9 mouse cellular contexts compared by ENCODE assay signal in the genomic region with DNA sequence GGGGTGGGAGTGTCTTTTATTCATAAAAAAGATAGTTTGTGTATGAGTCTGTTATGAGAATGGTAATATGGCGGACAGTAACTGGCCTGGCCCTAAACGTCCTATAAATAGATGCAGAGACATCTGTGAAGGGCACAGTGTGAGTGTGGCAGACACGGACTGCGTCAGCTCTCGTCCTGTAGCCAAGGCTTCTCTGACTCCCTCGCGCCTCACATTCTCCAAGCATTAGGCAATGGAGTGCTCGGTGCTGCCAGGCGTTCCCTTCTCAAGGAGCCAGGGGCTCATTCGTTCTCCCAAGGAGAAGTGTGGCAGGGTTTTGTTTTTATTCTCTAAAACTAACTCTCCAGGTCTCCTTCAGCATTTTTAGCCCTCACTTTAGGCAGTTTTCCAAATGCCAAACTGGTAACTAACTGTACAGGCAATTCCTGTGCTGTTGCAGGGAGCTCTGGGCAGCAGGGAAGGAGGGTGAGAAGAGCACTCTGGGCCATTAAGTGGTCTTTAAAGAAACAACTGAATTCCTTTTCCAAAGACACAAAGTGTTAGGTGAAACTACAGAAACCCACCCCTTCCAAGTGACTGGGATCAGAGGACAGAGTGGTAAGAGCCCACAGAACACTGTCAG. TPM values are rescaled to one million over a fixed set of nuclear protein-coding genes. Genes with fewer than 3 reads are reported as not detected.
DNase-seq lines count a peak whose midpoint lies in the region; ATAC-seq and TF ChIP-seq lines count a peak whose summit lies in the region.
"Had no signal": no experiment of that assay in that cellular context is flagged by ENCODE, and none has a peak within 500 bp of the region (broad histone marks: within the 10 kb centered on the region; RNA-seq: fewer than 3 reads in every experiment).

No protein-coding gene starts in this region.

- no peaks in the 10 kb centered on the region for H3K9me3 ChIP-seq in forebrain, embryonic 16.5 days (ENCODE audit: control insufficient read depth, low read length)
- no peaks in the 10 kb centered on the region for H3K9me3 ChIP-seq in intestine, embryonic 15.5 days
- H3K9me3 ChIP-seq: midbrain, embryonic 12.5 days had no signal

- H3K4me3 ChIP-seq in forebrain, embryonic 16.5 days (replicated peaks; ENCODE audit: low read length) = no peak overlapping the region
- H3K4me3 ChIP-seq in intestine, embryonic 15.5 days (replicated peaks) = no peak overlapping the region
- H3K4me3 ChIP-seq in thymus, adult 2 months (ENCODE audit: control insufficient read depth, insufficient read depth, low read length) = no peak overlapping the region
- H3K4me3 ChIP-seq: midbrain, embryonic 12.5 days had no signal

- peaks cover 6% of the 10 kb centered on the region for H3K4me1 ChIP-seq in forebrain, embryonic 16.5 days (replicated peaks; ENCODE audit: control insufficient read depth, insufficient read depth, low read length)
- 0 out of 2 replicates have a peak, but pooled peaks cover 6% of the 10 kb centered on the region for H3K4me1 ChIP-seq in intestine, embryonic 15.5 days (replicated peaks)
- H3K4me1 ChIP-seq in thymus, adult 2 months (replicated peaks; ENCODE audit: control insufficient read depth, insufficient read depth, low read length) = no peaks in the 10 kb centered on the region
- H3K4me1 ChIP-seq: midbrain, embryonic 12.5 days had no signal

- no peak overlapping the region for H3K27ac ChIP-seq in forebrain, embryonic 16.5 days (ENCODE audit: low read length)
- H3K27ac ChIP-seq in intestine, embryonic 15.5 days = peak overlapping the region; percentile 9; the same call in 1 of the 2 replicates
- no peak overlapping the region for H3K27ac ChIP-seq in thymus, adult 2 months (ENCODE audit: control insufficient read depth, insufficient read depth, low read length)
- H3K27ac ChIP-seq: midbrain, embryonic 12.5 days had no signal

- TF ChIP-seq CTCF in thymus, adult 2 months (IDR thresholded peaks at IDR 0.05; ENCODE audit: borderline replicate concordance, control insufficient read depth, extremely low read depth, insufficient read depth, low read length, poor library complexity) = no peak

- no peak overlapping the region for H3K9ac ChIP-seq in forebrain, embryonic 16.5 days (replicated peaks; ENCODE audit: low read depth, low read length)
- H3K9ac ChIP-seq in intestine, embryonic 15.5 days = no peak overlapping the region
- H3K9ac ChIP-seq: midbrain, embryonic 12.5 days had no signal

- no peak for TF ChIP-seq POLR2A in thymus, adult 2 months (IDR thresholded peaks at IDR 0.05; ENCODE audit: control insufficient read depth, extremely low read depth, insufficient read depth, low read length, poor library complexity)

- peak; percentile 45 for DNase-seq in cerebellum, adult 18-20 months
- DNase-seq in Muller cell, postnatal 12 days (ENCODE audit: inconsistent ontology term) = peak; percentile 82
- DNase-seq in skeletal muscle tissue, adult 2 months (ENCODE audit: low read depth, low spot score) = peak; percentile 95
- no peak for DNase-seq in thymus, adult 2 months
- no peak for DNase-seq in layer of hippocampus, adult 18-20 months (ENCODE audit: low spot score in 2 of 2)

- H3K27me3 ChIP-seq in forebrain, embryonic 16.5 days (replicated peaks; ENCODE audit: control insufficient read depth, insufficient read depth, low read length) = no peaks in the 10 kb centered on the region
- no peaks in the 10 kb centered on the region for H3K27me3 ChIP-seq in intestine, embryonic 15.5 days (replicated peaks)
- H3K27me3 ChIP-seq in thymus, adult 2 months (ENCODE audit: control insufficient read depth, insufficient read depth, low read length) = no peaks in the 10 kb centered on the region
- H3K27me3 ChIP-seq: midbrain, embryonic 12.5 days had no signal

- H3K4me2 ChIP-seq in forebrain, embryonic 16.5 days (ENCODE audit: low read length) = no peak overlapping the region
- no peak overlapping the region for H3K4me2 ChIP-seq in intestine, embryonic 15.5 days (replicated peaks)
- H3K4me2 ChIP-seq: midbrain, embryonic 12.5 days had no signal

- ATAC-seq in cerebellum, adult (ENCODE audit: insufficient number of reproducible peaks, low FRiP score, low TSS enrichment) = no peak
- peak; percentile 88 for ATAC-seq in forebrain, embryonic 16.5 days
- peak; percentile 76 for ATAC-seq in intestine, embryonic 15.5 days

- WGBS in forebrain, embryonic 16.5 days = 46% methylated on average over 10 of the region's 10 CpGs
- WGBS in intestine, embryonic 15.5 days = 40% methylated on average over 10 of the region's 10 CpGs
- WGBS in thymus, adult 2 months = 95% methylated on average over 10 of the region's 10 CpGs

- H3K36me3 ChIP-seq in forebrain, embryonic 16.5 days (ENCODE audit: control insufficient read depth, insufficient read depth) = no peaks in the 10 kb centered on the region
- H3K36me3 ChIP-seq in intestine, embryonic 15.5 days = no peaks in the 10 kb centered on the region
- no peaks in the 10 kb centered on the region for H3K36me3 ChIP-seq in thymus, adult 2 months (ENCODE audit: control insufficient read depth, insufficient read depth, low read length)
- H3K36me3 ChIP-seq: midbrain, embryonic 12.5 days had no signal

RNA-seq across cellular contexts. Expression of a gene that starts 22.2 kb away (rescaled TPM):
- polyA plus RNA-seq in forebrain, embryonic 16.5 days (2015; fragmentation: Nextera tagmentation; extraction: Ambion mirVana) = 3.4 and 4.0 TPM in 2 replicates
- polyA plus RNA-seq in intestine, embryonic 15.5 days (2015; fragmentation: Nextera tagmentation; extraction: Ambion mirVana) = 4.7 TPM in 2 replicates
- 3.0 and 5.3 TPM in 2 replicates for polyA plus RNA-seq in thymus, adult 2 months (2012; rRNA removed)
- 10 to 100 TPM; 23.7 to 27.3 TPM for total RNA-seq in layer of hippocampus, adult 18-20 months (2021)

Comparison
In these comparisons a context has a peak if more than half of its experiments do, and no peak if none do; other contexts are left out.
1. DNase-seq: peak in cerebellum, adult 18-20 months (2 of 2), Muller cell, postnatal 12 days (single experiment) and skeletal muscle tissue, adult 2 months (single experiment); none in thymus, adult 2 months (single experiment) and layer of hippocampus, adult 18-20 months (0 of 2).